Mouse (Mus musculus): ENCODE results near the gene Slc37a1.

DNA sequence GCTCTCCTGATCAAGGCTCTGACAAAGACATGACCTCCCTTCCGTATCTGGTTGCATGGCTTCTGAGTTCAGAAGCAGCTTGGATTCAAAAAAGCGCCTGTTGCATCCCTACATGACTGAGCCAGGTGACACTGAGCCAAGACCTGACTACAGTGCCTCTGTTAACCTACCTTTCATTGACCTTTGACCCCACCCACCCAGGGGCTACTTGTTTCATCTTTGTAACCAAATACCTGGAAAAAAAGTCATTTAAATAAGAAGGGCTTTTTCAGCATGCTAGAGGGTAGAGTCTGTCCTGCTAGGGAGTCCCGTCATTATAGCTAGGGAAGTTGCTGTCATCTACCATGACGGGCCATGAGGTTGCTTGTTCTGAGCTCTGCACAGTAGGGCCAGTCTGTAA is 16.8 kb downstream of the Slc37a1 start:
- TF ChIP-seq POLR2A (IDR thresholded peaks at IDR 0.05; ENCODE audit: control insufficient read depth, extremely low read depth, insufficient read depth, low read length, poor library complexity), result no peak
- no peak for TF ChIP-seq CTCF (IDR thresholded peaks at IDR 0.05; ENCODE audit: borderline replicate concordance, control insufficient read depth, extremely low read depth, insufficient read depth, low read length, poor library complexity)

All from thymus, adult 2 months (tissue).